Mouse (Mus musculus): ENCODE results near the gene Cilp2.

Gene Cilp2

GRCm38 (mm10) chr8:69887289-69888243, at the start of gene Cilp2:
TSS of gene Cilp2 (minus strand) at chr8:69887687.
- DNase-seq (ENCODE audit: low read depth, low spot score), result no peak

- no peak for DNase-seq (ENCODE audit: low read depth, low spot score)
These were observed 48.7 kb upstream of the Cilp2 start for GRCm38 (mm10) chr8:69936050-69936794.

- no peak for DNase-seq (ENCODE audit: low read depth, low spot score)
These were observed 47.9 kb upstream of the Cilp2 start for GRCm38 (mm10) chr8:69935431-69935830.

GRCm38 (mm10) chr8:69934582-69934981, 47.1 kb upstream of the Cilp2 start:
- DNase-seq (ENCODE audit: low read depth, low spot score), result no peak

- no peak for DNase-seq (ENCODE audit: low read depth, low spot score)
These were observed 46.3 kb upstream of the Cilp2 start for GRCm38 (mm10) chr8:69933811-69934210.

GRCm38 (mm10) chr8:69926901-69927300, 39.4 kb upstream of the Cilp2 start:
- no peak for DNase-seq (ENCODE audit: low read depth, low spot score)

- DNase-seq (ENCODE audit: low read depth, low spot score), result no peak
These were observed 36.5 kb upstream of the Cilp2 start for GRCm38 (mm10) chr8:69923986-69924385.

- DNase-seq (ENCODE audit: low read depth, low spot score), result no peak
These were observed 33.7 kb upstream of the Cilp2 start for GRCm38 (mm10) chr8:69921141-69921540.

GRCm38 (mm10) chr8:69919876-69920662, 32.6 kb upstream of the Cilp2 start:
- no peak for DNase-seq (ENCODE audit: low read depth, low spot score)

GRCm38 (mm10) chr8:69919010-69919409, 31.5 kb upstream of the Cilp2 start:
- peak; percentile 79 for DNase-seq (ENCODE audit: low read depth, low spot score)

- DNase-seq (ENCODE audit: low read depth, low spot score), result no peak
These were observed 31.0 kb upstream of the Cilp2 start for GRCm38 (mm10) chr8:69918506-69918905.

- DNase-seq (ENCODE audit: low read depth, low spot score), result no peak
These were observed 28.3 kb upstream of the Cilp2 start for GRCm38 (mm10) chr8:69915748-69916147.

- no peak for DNase-seq (ENCODE audit: low read depth, low spot score)
These were observed 27.0 kb upstream of the Cilp2 start for GRCm38 (mm10) chr8:69914526-69914925.

- no peak for DNase-seq (ENCODE audit: low read depth, low spot score)
These were observed 25.1 kb upstream of the Cilp2 start for GRCm38 (mm10) chr8:69912478-69913074.

GRCm38 (mm10) chr8:69911917-69912316, 24.4 kb upstream of the Cilp2 start:
- no peak for DNase-seq (ENCODE audit: low read depth, low spot score)

- DNase-seq (ENCODE audit: low read depth, low spot score), result no peak
These were observed 19.6 kb upstream of the Cilp2 start for GRCm38 (mm10) chr8:69907106-69907505.

GRCm38 (mm10) chr8:69906260-69906659, 18.8 kb upstream of the Cilp2 start:
- DNase-seq (ENCODE audit: low read depth, low spot score), result no peak

GRCm38 (mm10) chr8:69904096-69904495, 16.6 kb upstream of the Cilp2 start:
- DNase-seq (ENCODE audit: low read depth, low spot score), result no peak

- DNase-seq (ENCODE audit: low read depth, low spot score), result peak; percentile 100
These were observed 15.6 kb upstream of the Cilp2 start for GRCm38 (mm10) chr8:69903063-69903542.

- no peak for DNase-seq (ENCODE audit: low read depth, low spot score)
These were observed 14.9 kb upstream of the Cilp2 start, which contains the start of the genes Tssk6, Ndufa13 and Yjefn3 for GRCm38 (mm10) chr8:69902163-69903062. TSS of gene Tssk6 (plus strand) at chr8:69902184. TSS of gene Ndufa13 (minus strand) at chr8:69902558. TSS of gene Yjefn3 (minus strand) at chr8:69902712.

All from embryo, embryonic 11.5 days (tissue).